Mouse (Mus musculus): Measurements from ENCODE around the gene Akna.

DNA sequence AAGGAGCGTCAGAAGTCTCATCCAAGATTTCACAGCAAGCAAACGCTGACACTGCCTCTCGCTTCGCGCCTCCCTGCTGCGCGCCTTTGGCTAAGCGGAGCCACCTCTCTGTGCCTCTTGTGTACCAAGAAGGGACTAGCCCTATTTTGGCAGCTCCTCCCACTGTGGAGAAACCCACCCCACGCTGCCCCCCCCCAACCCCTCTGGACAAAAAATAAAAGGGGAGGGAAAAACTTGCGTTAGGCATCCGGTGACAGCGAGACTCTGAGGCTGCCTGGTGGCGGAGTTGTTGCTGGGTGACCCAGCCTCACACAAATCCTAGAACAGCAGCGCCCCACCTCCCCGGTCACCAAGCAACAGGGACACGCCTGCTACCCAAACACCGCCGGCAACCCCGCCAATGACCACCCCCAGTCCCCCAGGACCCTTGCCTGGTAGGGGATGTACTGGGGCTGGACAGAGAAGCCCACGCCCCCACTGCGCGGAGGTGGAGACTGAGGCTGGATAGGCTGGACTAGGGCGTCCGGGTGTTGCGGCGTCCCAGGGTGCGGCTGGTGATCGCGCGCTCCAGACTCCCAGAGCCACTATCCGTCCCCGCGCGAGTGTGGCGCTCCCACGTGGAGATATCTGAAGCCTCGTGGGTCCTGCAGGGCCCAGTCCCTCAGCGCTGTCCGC is 6.9 kb upstream of the Akna start:
- TF ChIP-seq POLR2A (IDR thresholded peaks at IDR 0.05; ENCODE audit: control insufficient read depth in 1 of 2, insufficient read depth in 1 of 2, low read depth in 1 of 2, low read length in 2 of 2, poor library complexity in 1 of 2): no peak
- no peak for TF ChIP-seq SMC3 (IDR thresholded peaks at IDR 0.05; ENCODE audit: low read depth, low read length)
- TF ChIP-seq CTCF (IDR thresholded peaks at IDR 0.05 in 2 of 3, conservative IDR thresholded peaks at IDR 0.05 in 1 of 3; ENCODE audit: control insufficient read depth in 1 of 3, insufficient read depth in 1 of 3, low read depth in 2 of 3, low read length in 3 of 3, poor library complexity in 1 of 3, severe bottlenecking in 1 of 3): no peak
- no peak for TF ChIP-seq KAT2A (conservative IDR thresholded peaks at IDR 0.05; ENCODE audit: low read depth, low read length)
- TF ChIP-seq EP300 (IDR thresholded peaks at IDR 0.05; ENCODE audit: low read depth in 1 of 2, low read length in 2 of 2): no peak
- no peak for TF ChIP-seq TAL1 (IDR thresholded peaks at IDR 0.05; ENCODE audit: low read length)
- TF ChIP-seq MAZ (IDR thresholded peaks at IDR 0.05; ENCODE audit: low read depth, low read length): no peak
- TF ChIP-seq UBTF (IDR thresholded peaks at IDR 0.05; ENCODE audit: borderline replicate concordance, insufficient read depth, low read depth, low read length): no peak
- no peak for TF ChIP-seq SIN3A (IDR thresholded peaks at IDR 0.05; ENCODE audit: low read length)

Measured in MEL (cell line).